Mouse (Mus musculus): ENCODE results near the gene Zfp131.
"Not testable (repeated sequence)": the region's sequence is repeated elsewhere in the genome, so short reads cannot be mapped to it uniquely, and the experiment has no call there.

The Zfp131 gene

DNA sequence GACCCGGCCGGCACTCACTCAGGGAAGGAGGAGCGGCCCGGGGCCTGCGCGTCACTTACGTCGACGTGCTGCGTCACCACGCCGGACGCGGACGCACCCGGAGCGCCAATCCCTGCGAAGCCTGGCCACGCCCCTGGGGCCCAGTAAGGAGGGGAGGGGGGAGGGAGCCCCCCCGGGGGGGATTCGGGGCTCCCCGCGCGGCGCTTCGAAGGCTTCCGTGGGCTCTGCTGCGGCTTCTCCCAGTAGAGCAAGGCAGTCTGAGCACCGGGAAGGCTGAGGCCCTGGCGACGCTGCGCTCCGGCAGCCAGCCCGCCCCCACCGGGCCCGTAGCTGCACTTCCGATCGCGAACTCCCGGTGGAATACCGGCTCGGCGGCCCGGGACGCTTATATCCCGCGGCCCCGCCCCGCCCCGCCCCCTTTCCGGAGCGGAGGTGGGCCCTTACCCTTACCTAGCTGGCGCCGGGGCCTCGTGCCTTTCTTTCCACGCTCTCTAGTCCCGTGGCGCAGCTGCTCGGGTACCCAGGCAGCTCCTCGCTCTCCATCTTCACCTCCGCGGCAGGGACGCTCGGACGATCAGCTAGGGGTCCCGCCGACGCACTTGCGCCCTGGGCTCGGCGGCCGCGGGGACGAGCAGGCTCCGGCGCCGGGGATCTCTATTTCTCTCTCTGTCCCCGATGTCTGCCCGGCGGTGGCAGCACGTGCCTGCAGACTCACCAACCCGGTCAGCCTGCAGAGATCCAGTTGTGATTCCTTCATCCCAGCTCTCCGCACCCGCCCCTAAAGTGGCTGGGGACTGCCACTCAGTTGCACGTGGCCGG is at the start of gene Zfp131:
TSS of gene Zfp131 (minus strand) at position 129 of the 819 bp plus-strand sequence.
- DNase-seq: peak; percentile 96

DNA sequence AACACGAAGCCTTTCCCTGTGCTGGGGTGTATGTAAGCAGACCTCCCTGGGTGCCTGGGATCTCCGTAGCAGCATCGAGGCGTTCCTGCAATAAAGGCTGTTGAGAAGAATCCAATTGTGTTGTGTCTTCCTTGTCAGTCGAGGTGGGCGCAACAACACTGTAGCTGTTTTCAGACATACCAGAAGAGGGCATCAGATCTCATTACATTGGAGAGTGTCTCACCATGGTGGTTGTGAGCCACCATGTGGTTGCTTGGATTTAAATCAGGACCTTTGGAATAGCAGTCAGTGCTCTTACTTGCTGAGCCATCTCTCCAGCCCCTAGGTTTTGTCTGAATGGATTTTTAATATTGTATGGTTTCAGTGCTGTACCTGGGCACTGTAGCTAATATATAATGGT is 49.3 kb upstream of the Zfp131 start:
- DNase-seq: not testable (repeated sequence)

DNA sequence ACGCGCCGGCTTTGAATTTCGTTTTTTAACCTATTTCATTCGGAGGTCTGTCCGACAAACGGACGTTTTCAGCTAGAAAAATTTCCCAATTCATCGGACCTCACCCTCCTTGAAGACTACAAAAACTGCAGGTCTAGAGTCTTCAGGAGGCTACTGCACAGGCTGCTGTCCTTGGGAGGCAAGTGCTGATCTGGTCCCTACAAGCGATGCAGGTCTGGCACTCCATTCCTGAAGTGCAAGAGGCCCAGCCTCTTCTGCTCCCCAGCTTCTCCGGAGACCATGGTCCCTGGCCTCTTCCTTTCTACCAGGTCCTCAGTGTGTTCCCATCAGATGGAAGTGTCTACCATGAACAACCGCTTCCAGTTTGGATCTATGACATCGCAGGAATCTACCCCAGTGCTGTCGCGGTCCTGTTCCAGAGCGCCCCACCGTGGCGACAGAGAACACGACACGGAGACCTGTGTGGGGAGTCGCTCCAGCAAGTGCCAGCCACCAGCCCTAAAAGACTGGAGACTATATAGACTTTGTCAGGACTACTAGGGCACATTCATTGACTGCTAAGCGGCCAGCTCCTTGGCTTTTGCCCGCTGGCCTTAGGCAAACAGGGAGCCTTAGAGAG is 47.1 kb upstream of the Zfp131 start:
- peak; percentile 22 for DNase-seq

DNA sequence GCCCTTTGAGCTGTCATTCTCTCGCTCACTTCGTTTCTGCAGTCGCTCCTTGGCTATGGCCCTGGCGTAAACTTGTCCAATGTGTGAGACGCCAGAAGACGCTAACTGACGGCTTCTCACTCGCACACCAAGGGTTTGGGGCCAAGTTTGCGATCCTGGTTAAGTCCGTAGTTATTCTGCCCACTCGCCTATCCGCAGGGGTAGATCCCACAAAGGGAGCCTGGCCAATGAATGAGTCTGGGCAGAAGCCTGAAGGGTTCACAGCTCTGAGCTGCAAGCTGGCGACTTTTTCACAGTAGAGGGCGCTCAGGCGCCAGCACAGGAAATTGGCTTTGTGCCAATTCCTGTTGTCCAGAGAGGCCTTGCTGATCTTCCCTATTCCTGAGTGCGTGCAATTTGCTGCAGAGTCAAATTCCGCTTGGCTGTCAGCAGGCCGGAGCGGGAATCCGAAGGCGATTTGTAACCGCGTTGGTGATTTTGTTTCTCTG is 45.7 kb upstream of the Zfp131 start:
- DNase-seq: peak; percentile 5

DNA sequence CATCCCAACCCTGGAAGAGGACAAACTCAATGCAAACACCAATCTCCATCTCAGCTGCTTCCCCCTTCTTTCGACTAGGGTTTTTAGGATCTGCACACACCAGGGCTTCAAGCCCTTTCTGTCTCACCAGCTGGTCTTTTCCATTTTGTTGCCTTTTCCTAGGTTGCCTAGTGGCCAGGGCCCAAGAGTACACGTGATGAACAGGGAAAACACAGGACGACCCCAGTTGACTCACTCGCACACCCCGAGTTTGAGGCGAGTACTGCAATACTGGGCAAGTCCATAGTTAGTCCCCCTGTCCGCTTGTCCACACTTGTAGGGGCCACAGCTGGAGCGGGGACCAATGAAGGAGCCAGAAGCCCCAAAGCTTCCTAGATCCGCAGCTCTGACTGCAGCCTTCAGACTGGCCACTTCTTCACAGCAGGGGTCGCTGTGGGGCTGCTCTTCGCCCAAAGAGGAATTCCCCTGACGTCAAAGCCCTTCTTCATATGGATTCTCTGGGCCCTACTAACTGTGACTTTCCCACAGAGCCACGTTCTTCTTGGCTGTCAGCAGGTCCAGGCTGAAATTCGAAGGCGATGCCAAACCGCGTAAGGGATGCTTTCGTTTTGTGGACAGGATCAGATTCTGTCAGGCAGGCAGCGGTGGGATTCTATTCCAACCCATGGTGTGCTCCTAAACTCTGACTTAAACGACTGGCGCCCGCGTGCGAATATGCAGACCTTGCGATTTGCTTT is 44.8 kb upstream of the Zfp131 start, which contains the start of gene D13Ertd608e:
TSS of gene D13Ertd608e (plus strand) at position 687 of the 737 bp plus-strand sequence.
- DNase-seq: peak; percentile 35

DNA sequence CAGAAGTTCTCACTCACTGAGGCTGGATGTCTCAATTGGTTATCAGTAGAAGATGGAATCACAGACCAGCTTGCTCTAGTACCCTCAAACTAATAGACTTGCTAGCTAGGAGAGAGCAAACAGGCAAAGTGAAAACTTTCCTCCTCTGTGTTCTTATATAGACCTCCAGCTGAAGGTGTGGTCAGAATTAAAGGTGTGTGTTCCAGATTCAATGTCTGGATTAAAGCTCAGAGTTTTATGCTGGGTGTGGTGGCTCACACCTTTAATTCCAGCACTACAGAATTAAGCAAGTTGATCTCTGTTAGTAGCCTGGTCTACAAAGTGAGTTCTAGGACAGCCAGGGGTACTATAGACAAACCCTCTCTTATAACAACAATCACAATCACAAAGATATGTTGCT is 39.4 kb upstream of the Zfp131 start, which contains the start of gene AF067063:
TSS of gene AF067063 (minus strand) at position 101 of the 400 bp plus-strand sequence.
- DNase-seq: not testable (repeated sequence)

DNA sequence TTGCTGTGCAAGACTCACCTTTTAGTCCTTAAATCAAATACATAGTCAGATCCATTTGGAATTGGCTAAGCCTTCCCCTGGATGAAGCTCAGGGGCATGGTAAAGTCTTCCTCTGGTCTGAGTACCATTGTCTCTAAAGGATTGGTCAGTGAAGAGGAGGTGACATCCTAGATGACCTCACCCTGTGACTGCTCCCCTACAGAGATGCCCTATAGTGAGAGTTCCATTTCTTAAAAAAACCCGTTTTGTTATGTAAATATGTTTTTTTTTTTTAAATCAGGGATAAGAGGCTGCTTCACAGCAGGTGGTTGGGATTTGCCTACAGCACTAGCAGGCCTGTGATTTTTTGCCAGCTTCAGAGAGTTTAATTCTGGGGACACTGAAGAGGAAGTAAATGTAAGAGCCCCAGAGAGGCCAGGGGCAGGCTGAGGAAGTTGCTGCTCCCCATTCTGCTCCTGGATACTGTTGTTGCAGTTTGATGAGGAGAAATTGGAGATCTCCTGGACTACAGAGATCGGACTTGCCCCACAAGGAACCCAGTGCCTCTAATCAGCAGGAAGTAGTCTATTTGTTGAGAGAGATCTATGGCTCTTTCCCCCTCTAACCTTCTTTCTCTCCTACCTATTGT is 27.0 kb upstream of the Zfp131 start:
- no peak for DNase-seq

DNA sequence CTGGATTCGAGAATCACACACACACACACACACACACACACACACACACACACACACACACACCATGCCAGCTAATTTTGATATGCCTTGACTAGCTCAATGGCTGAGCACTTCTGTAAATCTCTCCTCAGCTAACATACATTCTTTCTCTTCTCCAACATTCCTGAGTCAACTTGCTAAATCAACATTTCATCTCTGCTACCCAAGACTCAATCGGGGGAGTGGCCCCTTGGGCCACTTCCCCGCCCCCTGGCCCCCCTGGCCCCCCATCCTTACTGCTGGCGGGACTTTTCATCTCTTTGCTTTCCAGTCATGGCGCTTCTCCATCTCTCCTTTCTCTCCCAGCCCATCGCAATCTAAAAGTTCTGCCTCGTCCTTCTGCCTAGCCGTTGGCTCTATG is 26.1 kb upstream of the Zfp131 start:
- DNase-seq: no peak

DNA sequence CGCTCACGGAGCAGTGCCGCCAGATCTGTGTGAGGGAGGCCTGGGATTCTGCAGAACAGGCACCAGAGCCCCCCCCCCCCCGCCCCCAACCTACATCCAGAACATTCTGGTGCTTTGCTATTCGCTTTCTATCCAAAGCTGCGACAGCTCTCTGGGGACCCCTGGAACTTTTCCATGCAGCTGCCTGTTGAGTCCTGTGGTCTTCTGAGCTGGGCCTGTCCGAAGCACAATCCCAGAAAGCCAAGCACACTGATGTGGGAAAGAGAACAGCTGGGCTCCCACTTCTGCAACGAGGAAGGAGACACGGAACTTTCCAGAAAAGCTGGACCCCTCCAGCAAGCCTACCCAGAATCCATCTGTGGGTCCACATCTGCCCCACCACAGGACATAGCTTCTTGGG is 19.3 kb upstream of the Zfp131 start:
- DNase-seq: no peak

DNA sequence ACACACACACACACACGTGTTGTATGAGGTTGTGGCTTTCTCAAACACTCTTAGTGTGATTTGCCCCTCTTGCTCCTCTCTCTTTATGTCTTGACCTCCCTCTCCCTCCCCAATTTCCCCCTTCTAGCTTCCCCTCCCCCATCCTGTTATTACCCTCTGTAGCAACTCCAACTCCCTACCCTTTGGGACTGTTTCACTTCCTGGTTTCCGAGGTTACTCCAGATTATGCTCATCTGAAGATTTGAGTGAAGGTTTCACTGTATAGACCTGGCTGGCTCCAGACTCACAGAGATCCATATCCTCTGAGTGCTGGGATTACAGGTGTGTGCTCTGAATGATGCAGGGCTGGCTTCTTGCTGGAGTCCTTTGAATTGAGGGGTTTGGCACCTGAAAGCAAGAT is 18.2 kb upstream of the Zfp131 start:
- no peak for DNase-seq

DNA sequence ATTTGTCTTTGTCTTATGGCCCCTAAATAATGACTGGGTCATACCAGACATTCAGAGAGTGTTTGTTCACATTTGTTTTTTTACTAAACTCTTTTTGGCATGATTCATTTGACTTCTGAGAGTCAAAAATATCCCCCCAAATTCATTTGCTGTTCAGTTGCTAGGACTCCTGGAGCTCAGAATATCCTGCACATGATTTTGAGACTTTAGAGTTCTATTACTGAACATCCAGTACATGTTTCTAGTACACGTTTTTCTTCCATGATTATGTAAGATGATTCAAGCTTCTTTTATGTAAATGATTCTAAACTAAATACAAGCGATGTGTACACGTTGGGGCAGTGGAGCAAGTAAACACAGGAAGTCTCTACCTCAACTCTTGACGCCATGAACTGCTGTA is 7.0 kb upstream of the Zfp131 start:
- no peak for DNase-seq

DNA sequence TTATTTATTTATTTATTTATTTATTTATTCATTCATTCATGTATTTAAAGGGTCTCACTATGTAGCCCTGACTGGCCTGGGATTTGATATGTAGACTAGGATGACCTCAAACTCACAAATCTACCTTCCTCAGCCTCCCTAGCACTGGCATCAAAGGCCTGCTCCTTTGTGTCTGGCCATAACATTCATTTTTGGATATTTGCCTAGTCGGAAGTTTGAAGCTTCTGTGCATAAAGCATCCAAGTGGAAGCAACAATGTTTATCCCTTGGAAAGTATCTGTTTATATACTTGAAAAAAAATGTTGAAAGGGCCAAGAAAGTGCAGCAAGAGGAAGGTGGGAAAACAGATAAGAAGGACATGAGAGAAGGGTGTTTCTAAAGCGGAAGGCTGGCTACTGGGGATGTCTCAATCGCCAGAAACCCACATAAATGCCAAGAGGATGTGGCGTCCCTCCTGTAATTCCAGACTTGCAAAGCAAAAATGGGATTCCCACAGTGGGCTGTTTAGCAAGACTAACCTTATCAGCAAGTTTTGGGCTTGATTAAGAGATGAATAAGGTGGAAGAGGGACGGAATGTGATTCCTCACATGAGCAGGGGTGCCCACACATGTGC is 2.2 kb upstream of the Zfp131 start:
- DNase-seq: peak; percentile 43

DNA sequence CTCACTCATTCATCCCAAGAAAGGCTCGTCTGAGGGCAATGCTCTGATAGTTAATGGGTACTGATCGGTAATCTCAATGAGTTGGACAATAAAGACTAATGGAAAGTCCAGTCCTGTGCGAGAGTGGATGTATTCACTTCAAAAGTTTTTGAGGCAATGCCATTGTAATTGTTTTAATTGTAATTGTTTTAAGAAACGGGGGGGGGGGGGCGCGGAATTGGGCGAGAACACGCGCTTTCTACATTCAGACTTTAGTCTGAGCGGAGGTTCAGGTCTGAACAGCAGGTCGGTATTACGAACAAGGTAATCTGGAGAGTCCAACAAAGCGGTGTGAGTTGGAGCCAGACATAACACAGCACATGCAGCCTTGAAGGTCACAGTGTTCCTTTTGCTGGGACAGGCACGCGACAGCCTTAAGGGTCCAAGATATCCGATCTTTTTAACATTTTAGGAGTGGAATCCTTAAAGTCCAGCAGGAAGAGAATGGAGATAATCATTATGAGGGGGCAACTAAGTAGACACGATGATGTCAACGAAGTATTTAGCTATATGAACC is 969 bp upstream of the Zfp131 start:
- no peak for DNase-seq

DNA sequence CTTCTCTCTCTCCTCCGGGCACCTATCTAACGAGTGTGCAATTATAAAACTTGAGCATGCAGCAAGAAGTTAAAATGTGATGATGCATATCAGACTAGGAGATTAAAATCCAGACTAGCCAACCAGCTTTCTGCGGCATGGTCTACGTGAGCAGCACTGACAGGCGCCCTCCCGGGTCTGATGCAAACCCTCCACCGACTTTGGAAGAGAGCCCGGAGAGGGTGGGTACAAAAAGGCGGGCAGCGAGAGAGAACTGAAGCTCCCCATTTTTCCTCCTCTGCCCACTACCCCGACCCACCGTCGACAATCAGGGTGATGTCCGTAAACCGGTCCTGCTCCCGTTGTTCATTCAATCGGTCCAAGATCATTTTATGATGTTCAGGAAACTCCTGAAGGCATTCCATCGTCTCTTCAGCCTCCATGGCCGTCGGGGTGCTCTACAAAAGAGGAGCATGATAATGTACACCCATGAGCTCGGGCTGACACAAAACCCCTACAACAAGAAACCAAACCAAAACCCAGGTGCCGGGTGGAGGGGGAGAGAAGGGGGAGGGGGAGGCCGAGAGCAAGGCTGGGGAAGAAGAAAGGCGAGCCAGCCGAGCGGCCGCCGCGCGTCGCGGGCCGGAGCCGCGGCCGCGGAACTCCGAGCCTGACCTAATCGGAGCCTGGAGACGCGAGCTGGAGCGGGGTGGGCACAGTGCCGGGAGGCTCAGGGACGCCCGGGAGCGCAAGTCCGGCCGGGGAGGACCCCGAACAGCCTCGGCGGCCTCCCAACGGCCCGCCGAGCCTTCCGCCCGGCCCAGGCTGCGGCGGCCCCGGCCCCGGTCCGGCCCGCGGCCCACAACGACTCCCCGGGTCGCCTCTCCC is 605 bp downstream of the Zfp131 start:
- peak; percentile 79 for DNase-seq

DNA sequence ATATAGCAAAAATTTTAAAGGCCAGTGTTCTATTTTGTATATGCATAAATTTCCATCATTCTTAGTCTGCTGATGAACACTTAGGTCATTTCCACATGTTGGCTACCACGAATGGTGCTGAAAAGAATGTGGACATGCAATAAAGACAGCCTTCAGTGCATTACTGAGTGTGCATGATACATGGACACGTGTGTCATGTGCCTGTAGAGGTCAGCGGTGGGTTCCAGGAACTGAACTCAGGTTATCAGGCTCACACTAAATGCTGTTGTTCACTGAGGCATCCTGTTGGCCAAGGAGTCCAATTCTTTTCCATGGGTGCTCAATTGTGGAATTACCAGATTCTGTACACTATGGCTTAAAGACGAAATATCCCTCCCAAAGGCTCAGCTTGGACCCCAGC is 7.1 kb downstream of the Zfp131 start:
- DNase-seq: no peak

DNA sequence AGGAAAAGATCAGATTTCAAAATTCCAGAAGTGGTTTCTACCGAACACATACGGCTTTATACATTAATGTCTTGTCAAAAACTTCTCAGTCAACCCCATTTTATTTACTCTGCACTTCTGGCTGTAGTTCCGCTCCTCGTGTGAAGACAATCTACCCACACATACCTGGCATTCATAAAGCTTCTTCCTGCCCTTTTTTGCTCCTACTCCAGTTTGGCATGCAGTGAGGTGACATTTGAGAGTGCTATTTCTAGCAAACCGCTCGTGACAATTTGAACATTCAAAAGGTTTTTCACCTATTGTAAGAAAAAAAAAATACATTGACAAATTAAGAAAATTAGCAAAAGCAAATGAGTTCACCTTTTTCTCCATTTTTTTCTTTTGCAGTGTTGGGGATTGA is 22.1 kb downstream of the Zfp131 start:
- no peak for DNase-seq

DNA sequence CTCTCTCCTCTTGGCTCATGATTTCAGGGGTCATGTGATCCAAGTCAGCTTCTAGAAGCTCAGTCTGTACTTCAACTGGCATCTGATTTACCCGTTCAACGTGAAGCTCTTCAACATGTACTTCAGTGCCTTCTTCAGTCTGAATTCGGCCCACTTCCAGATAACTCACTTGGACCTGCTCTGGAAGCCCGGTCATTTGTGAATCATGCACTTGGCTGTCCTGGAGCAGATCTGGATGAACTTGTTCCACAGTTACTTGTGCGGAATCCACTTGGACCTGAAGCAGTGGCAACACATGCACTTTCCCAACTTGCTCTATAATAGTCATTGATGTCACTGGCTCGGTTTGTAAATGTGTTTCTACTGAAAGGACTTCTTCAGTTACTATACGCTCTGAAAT is 24.2 kb downstream of the Zfp131 start:
- no peak for DNase-seq

DNA sequence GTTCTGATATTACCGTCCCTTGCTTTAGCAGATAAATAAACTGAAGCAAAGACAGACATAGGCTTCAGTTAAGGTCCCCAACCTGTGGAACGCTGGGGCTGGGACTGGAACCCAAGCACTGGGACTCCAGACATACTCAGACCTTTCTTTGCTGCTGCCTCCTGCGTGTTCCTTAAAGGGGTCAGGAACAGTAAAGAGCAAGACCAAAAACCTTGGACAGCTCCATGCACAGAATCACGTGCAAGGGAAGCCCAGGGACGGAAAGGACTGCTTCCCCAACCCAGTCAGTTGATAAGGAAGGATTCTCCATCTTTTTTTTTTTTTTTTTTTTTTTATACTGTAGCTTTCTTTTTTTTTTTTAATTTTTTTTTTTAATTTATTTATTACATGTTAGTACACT is 33.9 kb downstream of the Zfp131 start:
- no peak for DNase-seq

DNA sequence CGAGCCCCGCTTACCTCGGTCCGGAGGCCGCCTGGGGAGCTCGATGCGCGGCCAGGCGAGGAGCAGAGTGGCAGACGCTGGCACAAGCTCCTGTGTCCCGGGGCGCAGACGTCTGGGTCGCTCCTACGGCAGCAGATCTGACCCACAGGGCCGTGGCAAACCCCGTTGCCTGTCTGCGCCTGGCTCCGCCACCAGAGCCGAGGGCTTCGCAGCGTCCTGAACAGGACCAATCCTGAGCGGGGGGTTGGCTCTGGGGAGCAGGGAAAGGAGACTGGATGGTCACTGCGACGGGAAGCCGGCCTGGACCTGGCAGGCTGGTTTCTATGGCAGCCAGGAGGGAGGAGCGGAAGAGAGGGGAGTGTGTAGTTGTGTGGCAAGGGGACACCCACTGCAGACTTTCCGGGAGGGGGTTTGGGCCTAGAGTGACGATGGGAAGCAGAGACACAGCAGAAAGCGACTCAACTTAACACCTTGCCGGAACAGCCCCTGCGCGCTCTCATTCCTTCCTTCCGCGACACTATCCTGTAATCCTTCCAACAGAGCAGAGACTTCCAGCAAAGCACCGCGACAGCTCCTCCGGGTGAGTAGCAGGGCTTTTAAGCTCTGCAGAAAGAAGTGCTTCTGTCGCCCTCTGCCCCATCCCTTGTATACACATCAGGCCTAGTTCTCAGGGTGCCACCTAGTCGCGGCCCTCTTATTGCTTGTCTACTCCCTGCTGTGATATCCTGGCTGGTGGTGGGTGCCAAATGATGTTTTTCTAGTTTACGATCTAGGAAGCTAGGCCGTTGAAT is 34.8 kb downstream of the Zfp131 start, which contains the start of gene Nim1k:
TSS of gene Nim1k (minus strand) at position 202 of the 791 bp plus-strand sequence.
- DNase-seq: peak; percentile 92

DNA sequence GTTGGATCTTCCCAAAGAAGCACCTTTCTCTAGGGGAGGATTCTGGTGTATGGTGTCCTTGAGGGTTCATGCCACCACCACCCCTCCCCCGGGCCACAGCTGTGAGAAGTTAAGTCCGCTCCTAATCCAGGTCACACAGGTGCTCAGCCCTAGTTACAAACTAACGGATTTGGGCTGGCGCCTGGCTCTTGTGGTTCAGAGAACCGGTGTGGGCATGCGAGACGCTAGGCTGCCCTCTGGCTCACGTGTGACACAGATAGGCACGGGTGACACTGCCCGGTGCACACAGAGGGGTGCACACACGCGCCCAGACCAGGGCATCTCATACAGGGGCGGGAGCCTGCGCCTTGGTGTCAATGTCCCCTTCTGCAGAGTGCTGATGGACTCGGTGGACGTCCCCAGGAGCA is 35.5 kb downstream of the Zfp131 start:
- DNase-seq: peak; percentile 6
